Mouse (Mus musculus) small intestine, adult 2 months (tissue): ENCODE data around the gene Herpud1. TPM values are rescaled to one million over a fixed set of nuclear protein-coding genes. Genes with fewer than 3 reads are reported as not detected.

Source experiments
- H3K27ac ChIP-seq: fragments of 200-500 bp; 2 replicates; pipeline ENCODE4 v1.5.1; 2012; ENCODE audit warnings: low read depth, low read length, control low read depth, inconsistent platforms; ENCODE audit not compliant: insufficient read depth
- H3K27me3 ChIP-seq: fragments of 200-500 bp; 2 replicates; pipeline ENCODE4 v1.6.1; 2012; ENCODE audit warnings: mild to moderate bottlenecking, moderate library complexity, low read length, inconsistent platforms; ENCODE audit not compliant: control insufficient read depth, insufficient read depth
- H3K36me3 ChIP-seq: fragments of 200-500 bp; 2 replicates; pipeline ENCODE4 v1.6.1; 2012; ENCODE audit warnings: mild to moderate bottlenecking, low read length, control low read depth, inconsistent platforms; ENCODE audit not compliant: control insufficient read depth, insufficient read depth
- H3K4me1 ChIP-seq: fragments of 200-500 bp; 2 replicates; pipeline ENCODE4 v1.6.1; 2012; ENCODE audit warnings: low read length, inconsistent platforms, mixed read lengths; ENCODE audit not compliant: control insufficient read depth, insufficient read depth, insufficient read length
- H3K4me3 ChIP-seq: fragments of 200-500 bp; 2 replicates; pipeline ENCODE4 v1.5.1; 2012; ENCODE audit warnings: low read depth, mild to moderate bottlenecking, control low read depth, inconsistent platforms, low read length, moderate library complexity
- CTCF ChIP-seq: fragments of 200-500 bp; IDR thresholded peaks from 2 replicates; pipeline ENCODE4 v1.5.1; 2012; ENCODE audit warnings: low read depth, mild to moderate bottlenecking, control low read depth, inconsistent platforms, low read length, moderate library complexity, mixed read lengths; ENCODE audit not compliant: insufficient replicate concordance, insufficient read length; ENCODE audit errors: extremely low read depth
- POLR2A ChIP-seq: fragments of 200-500 bp; IDR thresholded peaks from 2 replicates; pipeline ENCODE4 v1.6.1; 2012; ENCODE audit warnings: low read depth, mild to moderate bottlenecking, control low read depth, inconsistent platforms, low read length, moderate library complexity
- WGBS: fragments of 180-500 bp; shearing (Covaris S2); methylation state at CpG from one replicate; pipeline ENCODE4 v1.1.7; 2018; 5-methylcytosine and 5-hydroxymethylcytosine counted together
- polyA plus RNA-seq: library from polyadenylated mRNA; depleted of rRNA; stranded (reverse); fragments of >200 nt; gene quantifications from 2 replicates; pipeline ENCODE4 v1.2.3, GENCODE M21; 2012

Gene Herpud1
- polyA plus RNA-seq, 1 experiment = 331 TPM

DNA sequence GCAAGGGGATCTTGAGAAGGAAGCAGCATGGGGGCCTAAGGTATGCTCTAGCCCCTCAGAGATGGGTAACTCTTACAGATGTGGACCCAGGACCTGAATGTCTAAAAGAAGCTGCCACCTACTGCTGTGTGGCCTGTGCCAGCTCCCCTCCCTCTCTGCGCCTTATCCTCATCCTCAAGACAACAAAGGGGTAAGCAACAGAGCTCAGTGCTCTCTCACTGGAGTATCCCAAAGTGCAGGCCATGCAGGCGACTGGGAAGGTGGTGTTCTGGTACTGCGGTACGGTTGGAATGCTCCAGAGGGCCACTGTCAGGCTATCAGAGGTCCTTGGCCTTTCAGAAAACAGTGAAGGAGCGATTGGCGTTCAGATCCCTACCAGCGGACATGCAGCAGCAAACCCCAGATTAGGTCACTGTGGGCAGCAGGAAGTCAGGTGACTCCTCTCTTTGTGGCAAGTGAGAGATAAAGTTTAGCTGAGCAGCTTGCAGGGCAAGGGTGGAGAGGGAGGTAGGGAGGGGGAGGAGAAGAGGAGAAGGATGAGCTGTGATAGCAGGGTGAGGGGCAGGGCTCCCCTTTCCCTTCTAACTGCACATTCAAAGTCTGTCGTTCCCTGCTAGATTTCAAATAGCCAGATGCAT, 22.3 kb downstream of the Herpud1 start:
- 50% methylated on average over 8 of the region's 8 CpGs for WGBS
- H3K36me3 ChIP-seq = no peaks in the 10 kb centered on the region
- TF ChIP-seq POLR2A (no peak), CTCF (no peak)
- H3K4me1 ChIP-seq = peaks cover 2% of the 10 kb centered on the region; the same call in 1 of the 2 replicates
- H3K27me3 ChIP-seq = no peaks in the 10 kb centered on the region; the same call in 1 of the 2 replicates
- H3K27ac ChIP-seq = no peak overlapping the region
- no peak overlapping the region for H3K4me3 ChIP-seq

DNA sequence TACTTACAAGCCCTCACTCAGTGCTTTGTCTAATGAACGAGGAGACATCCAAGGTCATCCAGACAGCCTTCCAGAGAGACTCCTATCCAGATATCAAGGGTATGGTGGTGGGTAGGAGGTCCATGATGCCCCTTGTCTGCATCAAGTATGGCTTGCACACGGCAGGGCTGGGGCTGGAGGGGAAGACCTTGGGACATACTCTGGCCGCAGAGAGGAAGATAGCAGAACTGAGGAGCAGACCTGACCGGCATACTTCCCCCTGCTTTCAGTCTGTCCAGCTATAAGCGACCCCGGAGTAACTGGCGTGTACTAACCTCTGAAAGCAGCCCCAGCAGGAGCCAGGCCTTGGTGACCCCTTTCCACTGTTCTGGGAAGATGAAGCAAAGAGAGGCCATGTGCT, 23.3 kb downstream of the Herpud1 start:
- 82% methylated on average over 7 of the region's 7 CpGs for WGBS
- H3K27me3 ChIP-seq = no peaks in the 10 kb centered on the region; the same call in 1 of the 2 replicates
- TF ChIP-seq CTCF (no peak), POLR2A (no peak)
- H3K27ac ChIP-seq = no peak overlapping the region
- peaks cover 2% of the 10 kb centered on the region; the same call in 1 of the 2 replicates for H3K4me1 ChIP-seq
- H3K36me3 ChIP-seq = no peaks in the 10 kb centered on the region
- H3K4me3 ChIP-seq = no peak overlapping the region

DNA sequence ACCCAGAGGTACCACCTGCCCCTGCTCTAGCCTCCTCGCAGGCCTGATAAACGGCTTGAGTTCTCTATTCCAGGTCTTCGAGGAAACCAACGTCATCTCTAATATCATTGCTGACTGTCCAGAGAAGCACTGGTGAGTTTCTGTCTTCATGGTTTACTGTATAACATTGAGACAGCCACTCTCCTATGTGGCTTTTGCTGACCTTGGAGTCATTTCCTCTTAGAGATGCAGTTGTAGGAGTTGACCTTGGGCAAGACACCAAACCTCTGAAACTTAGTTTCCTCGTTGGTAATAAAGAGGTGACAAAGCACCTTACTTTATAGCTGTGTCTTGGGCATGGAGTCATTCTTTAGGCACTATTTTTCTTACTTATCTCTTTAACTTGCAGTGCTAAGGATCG, 26.3 kb downstream of the Herpud1 start:
- Histone ChIP-seq H3K27me3 (no peaks in the 10 kb centered on the region; the same call in 1 of the 2 replicates), H3K36me3 (no peaks in the 10 kb centered on the region), H3K4me3 (no peak overlapping the region), H3K27ac (no peak overlapping the region), H3K4me1 (peaks cover 2% of the 10 kb centered on the region; the same call in 1 of the 2 replicates)
- TF ChIP-seq CTCF = no peak
- WGBS = 61% methylated on average over 6 of the region's 6 CpGs

DNA sequence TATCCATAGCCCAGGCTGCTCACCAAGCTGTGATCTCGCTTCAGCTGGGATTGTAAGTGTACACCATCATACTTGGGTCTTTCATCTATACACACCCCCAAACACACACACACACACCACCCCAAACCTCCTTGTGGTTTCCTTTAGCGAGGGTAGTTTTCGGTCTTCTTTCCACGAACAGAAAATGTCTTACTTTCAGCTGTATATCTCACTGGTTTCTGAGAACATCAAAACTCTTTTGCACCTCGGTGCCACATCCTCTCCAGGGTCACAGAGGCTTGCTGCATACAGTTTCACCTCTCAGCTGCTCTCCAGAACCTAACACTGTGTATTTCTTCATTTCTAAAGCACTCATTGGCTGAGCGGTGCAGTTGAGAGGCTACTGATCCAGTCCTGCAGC, 27.3 kb downstream of the Herpud1 start:
- Histone ChIP-seq H3K36me3 (no peaks in the 10 kb centered on the region), H3K4me3 (no peak overlapping the region), H3K27ac (peak overlapping the region; percentile 19; the same call in 1 of the 2 replicates), H3K4me1 (peaks cover 2% of the 10 kb centered on the region; the same call in 1 of the 2 replicates), H3K27me3 (no peaks in the 10 kb centered on the region; the same call in 1 of the 2 replicates)
- 72% methylated on average over 6 of the region's 6 CpGs for WGBS
- TF ChIP-seq POLR2A (no peak), CTCF (no peak)

DNA sequence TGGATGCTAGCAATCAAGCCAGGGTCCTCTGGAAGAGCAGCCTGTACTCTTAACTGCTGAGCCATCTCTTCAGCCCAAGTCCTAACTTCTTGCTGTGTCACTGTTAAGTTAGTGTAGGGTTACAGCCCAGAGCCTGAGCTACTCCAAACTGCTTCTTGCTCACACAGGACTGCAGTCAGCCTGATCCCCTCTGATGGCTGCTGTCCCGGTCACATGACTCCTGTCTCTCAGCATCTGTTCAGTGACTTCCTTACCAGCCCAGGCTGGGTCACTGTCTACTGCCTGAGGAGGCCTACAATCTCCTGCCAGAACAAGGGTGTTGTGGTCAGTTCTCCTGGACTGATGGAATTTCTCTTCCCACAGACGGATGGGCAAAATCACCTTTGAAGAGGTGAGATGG, 29.0 kb downstream of the Herpud1 start:
- Histone ChIP-seq H3K27ac (peak overlapping the region; percentile 0; the same call in 1 of the 2 replicates), H3K4me3 (no peak overlapping the region), H3K4me1 (peaks cover 2% of the 10 kb centered on the region; the same call in 1 of the 2 replicates), H3K36me3 (no peaks in the 10 kb centered on the region), H3K27me3 (no peaks in the 10 kb centered on the region; the same call in 1 of the 2 replicates)
- TF ChIP-seq POLR2A (no peak), CTCF (no peak)
- WGBS = 62% methylated on average over 2 of the region's 2 CpGs

DNA sequence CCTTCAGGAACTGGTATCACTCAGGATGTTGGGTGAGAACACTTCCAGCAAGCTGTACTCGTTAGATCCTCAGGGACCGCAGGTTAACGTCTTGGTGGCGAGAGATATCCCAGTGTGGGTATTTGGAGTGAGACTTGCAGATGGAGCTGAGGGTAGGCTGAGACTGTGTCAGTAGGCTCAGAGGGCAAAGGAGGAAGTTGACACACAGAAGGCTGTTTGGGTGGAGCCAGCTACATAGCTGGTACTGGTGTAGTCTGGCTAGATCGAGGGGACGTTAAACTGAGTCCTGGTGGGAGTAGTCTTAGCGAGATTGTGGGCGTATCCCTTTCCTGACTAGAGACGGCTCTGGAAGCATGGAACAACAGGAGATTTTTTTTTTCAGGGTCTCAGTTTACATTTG, 31.8 kb downstream of the Herpud1 start:
- H3K36me3 ChIP-seq = no peaks in the 10 kb centered on the region
- no peak overlapping the region for H3K4me3 ChIP-seq
- TF ChIP-seq POLR2A = no peak
- TF ChIP-seq CTCF = no peak
- no peak overlapping the region for H3K27ac ChIP-seq
- WGBS = 53% methylated on average over 9 of the region's 9 CpGs
- H3K4me1 ChIP-seq = no peaks in the 10 kb centered on the region
- no peaks in the 10 kb centered on the region for H3K27me3 ChIP-seq

DNA sequence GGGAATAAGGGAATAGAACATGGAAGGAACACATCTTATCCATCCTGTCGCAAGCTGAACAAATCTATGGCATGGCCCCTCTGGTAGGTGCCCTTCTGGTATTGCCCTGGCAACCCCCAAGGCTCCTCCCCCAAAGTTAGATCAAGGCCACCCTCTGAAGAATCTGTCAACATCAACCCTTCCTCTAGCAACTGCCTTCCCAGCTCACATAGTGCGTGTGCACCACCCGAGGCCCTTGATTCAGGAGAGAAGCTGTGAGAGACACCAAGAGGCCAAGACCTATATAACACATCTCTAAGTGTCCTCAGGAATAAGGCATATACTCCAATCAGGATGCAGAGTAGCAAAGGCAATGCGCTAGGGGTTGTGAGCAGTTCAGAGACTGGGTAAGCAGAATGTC, 36.0 kb downstream of the Herpud1 start:
- Histone ChIP-seq H3K36me3 (no peaks in the 10 kb centered on the region), H3K4me1 (no peaks in the 10 kb centered on the region), H3K27ac (no peak overlapping the region), H3K27me3 (no peaks in the 10 kb centered on the region), H3K4me3 (no peak overlapping the region)
- no peak for TF ChIP-seq CTCF
- TF ChIP-seq POLR2A = no peak
- 80% methylated on average over 4 of the region's 4 CpGs for WGBS

DNA sequence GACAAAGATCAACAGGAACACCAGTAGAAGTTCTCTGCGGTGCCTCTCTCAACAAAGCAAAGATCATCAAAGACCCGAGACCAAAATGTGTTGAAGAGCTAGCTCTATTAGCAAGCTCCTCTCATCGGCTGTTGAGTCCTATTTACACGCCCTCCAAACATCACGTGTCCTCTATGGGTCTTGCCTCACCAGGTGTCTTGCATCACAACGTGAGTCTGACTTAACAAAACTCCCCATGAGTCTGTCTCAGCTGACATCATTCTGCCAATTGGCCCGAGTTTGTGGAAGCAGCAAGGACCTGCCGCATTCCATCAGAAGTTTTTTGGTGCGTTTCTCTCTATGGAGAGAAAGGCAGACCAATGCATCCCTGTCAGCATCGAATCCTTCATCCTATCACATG, 41.7 kb downstream of the Herpud1 start:
- WGBS = 41% methylated on average over 10 of the region's 10 CpGs
- Histone ChIP-seq H3K4me3 (no peak overlapping the region), H3K27ac (no peak overlapping the region)

More for the DNA sequence above, 41.7 kb downstream of the Herpud1 start:
- no peaks in the 10 kb centered on the region for H3K36me3 ChIP-seq
- H3K4me1 ChIP-seq = no peaks in the 10 kb centered on the region
- TF ChIP-seq CTCF (no peak), POLR2A (no peak)
- no peaks in the 10 kb centered on the region for H3K27me3 ChIP-seq
